Comparison of ENCODE assay signal across 8 mouse cellular contexts in the genomic region with DNA sequence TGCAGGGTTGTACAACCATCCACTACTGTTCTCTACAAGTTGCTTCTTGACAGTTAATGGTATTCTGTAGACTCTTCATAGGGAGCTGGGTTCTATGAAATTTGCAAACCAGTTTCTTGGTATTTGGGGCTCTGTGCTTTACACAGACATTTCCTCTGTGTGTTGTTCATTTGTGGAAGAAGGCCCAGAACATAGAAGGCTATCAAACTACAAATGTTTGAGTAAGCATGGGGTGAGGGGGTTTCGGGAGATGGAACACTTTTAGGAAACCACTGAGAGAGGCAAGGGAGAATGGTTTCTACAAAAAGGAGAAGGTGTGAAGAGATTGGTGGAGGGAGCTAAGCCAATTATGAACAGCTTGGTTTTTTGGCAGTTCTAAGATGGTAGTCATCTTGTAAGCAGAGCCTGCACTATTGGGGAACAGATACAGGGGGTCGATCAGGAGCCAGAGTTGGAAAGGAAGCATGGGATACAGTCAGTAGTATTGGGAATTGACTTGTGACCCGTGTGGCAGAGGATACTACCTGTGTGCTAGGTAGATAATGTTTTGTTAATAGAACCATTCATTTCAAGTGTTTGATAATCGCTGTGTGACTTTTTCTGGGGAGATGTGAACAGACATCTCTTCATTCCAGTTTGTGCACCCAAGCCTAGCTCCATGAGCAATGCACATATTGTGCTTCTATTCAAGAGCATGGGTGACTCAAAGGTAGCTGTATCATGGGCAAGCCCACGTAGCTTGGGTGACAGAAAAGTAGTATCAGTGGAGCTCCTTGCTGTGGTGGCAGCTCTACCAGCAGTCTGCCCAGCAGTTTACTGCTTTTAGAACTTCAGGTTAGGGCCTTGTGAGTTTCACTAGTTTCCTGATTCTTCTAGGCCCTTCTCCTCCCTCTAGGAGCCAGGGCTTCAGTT. TPM values are rescaled to one million over a fixed set of nuclear protein-coding genes. Genes with fewer than 3 reads are reported as not detected.
DNase-seq lines count a peak whose midpoint lies in the region; ATAC-seq and TF ChIP-seq lines count a peak whose summit lies in the region.

No protein-coding gene starts in this region.

- dilution Hi-C loops in CH12.LX (cut with MboI; ENCODE audit: extremely low pct_ligation_motif_present, extremely low pct_unique_long_range_greater_than_20kb, low sequenced_read_pairs) = no loop called here

- H3K27ac ChIP-seq in heart, embryonic 13.5 days (replicated peaks) = no peak overlapping the region
- no peak overlapping the region for H3K27ac ChIP-seq in CH12.LX (ENCODE audit: insufficient read depth, low read depth)
- no peak overlapping the region for H3K27ac ChIP-seq in embryonic facial prominence, embryonic 13.5 days
- no peak overlapping the region for H3K27ac ChIP-seq in limb, embryonic 12.5 days
- H3K27ac ChIP-seq in stomach, embryonic 14.5 days (ENCODE audit: low read length) = no peak overlapping the region

- no peak for DNase-seq in heart, postnatal 36 days
- peak; percentile 16 for DNase-seq in CH12.LX (ENCODE audit: extremely low read depth)
- DNase-seq in adrenal gland, adult 2 months = no peak
- no peak for DNase-seq in gastrocnemius, postnatal 36 days

- 48% methylated on average over 5 of the region's 5 CpGs for WGBS in heart, embryonic 13.5 days
- 58% methylated on average over 5 of the region's 5 CpGs for WGBS in embryonic facial prominence, embryonic 13.5 days
- 56% methylated on average over 5 of the region's 5 CpGs for WGBS in limb, embryonic 12.5 days
- WGBS in stomach, embryonic 14.5 days = 68% methylated on average over 5 of the region's 5 CpGs

- peaks cover 45% of the 10 kb centered on the region for H3K79me2 ChIP-seq in CH12.LX (replicated peaks; ENCODE audit: control insufficient read depth, extremely low read depth, insufficient read depth, poor library complexity, severe bottlenecking)

- peaks cover 17% of the 10 kb centered on the region for H3K4me1 ChIP-seq in heart, embryonic 13.5 days
- H3K4me1 ChIP-seq in CH12.LX (ENCODE audit: control insufficient read depth in 1 of 2, insufficient read depth in 2 of 2) = peaks cover 0 to 43% of the 10 kb centered on the region in 2 experiments; a peak in 3 of 4 replicates
- peaks cover 14% of the 10 kb centered on the region for H3K4me1 ChIP-seq in embryonic facial prominence, embryonic 13.5 days
- H3K4me1 ChIP-seq in limb, embryonic 12.5 days (replicated peaks) = peaks cover 10% of the 10 kb centered on the region
- peaks cover 11% of the 10 kb centered on the region; the same call in 1 of the 2 replicates for H3K4me1 ChIP-seq in stomach, embryonic 14.5 days (ENCODE audit: control insufficient read depth, insufficient read depth, low read length)

- ATAC-seq in heart, embryonic 13.5 days (ENCODE audit: extremely low read depth, insufficient number of reproducible peaks, low FRiP score, low TSS enrichment) = no peak
- ATAC-seq in embryonic facial prominence, embryonic 13.5 days (ENCODE audit: insufficient number of reproducible peaks, insufficient read depth, low FRiP score, low TSS enrichment, low read depth) = no peak
- ATAC-seq in limb, embryonic 12.5 days (ENCODE audit: insufficient number of reproducible peaks, insufficient read depth, low FRiP score, low TSS enrichment, low read depth) = no peak
- no peak for ATAC-seq in stomach, embryonic 14.5 days (ENCODE audit: insufficient number of reproducible peaks, insufficient read depth, low FRiP score, low read depth)

- H3K9ac ChIP-seq in heart, embryonic 13.5 days = peak overlapping the region; percentile 94
- peak overlapping the region; percentile 72 for H3K9ac ChIP-seq in CH12.LX (ENCODE audit: insufficient read depth, low read depth)
- peak overlapping the region; percentile 87 for H3K9ac ChIP-seq in embryonic facial prominence, embryonic 13.5 days
- no peak overlapping the region for H3K9ac ChIP-seq in limb, embryonic 12.5 days (replicated peaks)
- H3K9ac ChIP-seq in stomach, embryonic 14.5 days (replicated peaks; ENCODE audit: low read depth, low read length) = no peak overlapping the region

- H3K4me3 ChIP-seq in heart, embryonic 13.5 days = peak overlapping the region; percentile 60
- peak overlapping the region; percentile 68 to 87 (median 79) for H3K4me3 ChIP-seq in CH12.LX (replicated peaks in 1 of 3; ENCODE audit: low read depth in 2 of 3, low read length in 2 of 3, poor library complexity in 1 of 3)
- H3K4me3 ChIP-seq in embryonic facial prominence, embryonic 13.5 days = peak overlapping the region; percentile 82
- H3K4me3 ChIP-seq in limb, embryonic 12.5 days (replicated peaks) = peak overlapping the region; percentile 81
- H3K4me3 ChIP-seq in stomach, embryonic 14.5 days (ENCODE audit: low read depth, low read length) = peak overlapping the region; percentile 65

- no peak for TF ChIP-seq EP300 in CH12.LX (IDR thresholded peaks at IDR 0.05; ENCODE audit: low read length)

- H3K4me2 ChIP-seq in heart, embryonic 13.5 days = peak overlapping the region; percentile 83
- peak overlapping the region; percentile 93 for H3K4me2 ChIP-seq in CH12.LX (ENCODE audit: insufficient read depth, low read depth, poor library complexity, severe bottlenecking)
- H3K4me2 ChIP-seq in embryonic facial prominence, embryonic 13.5 days = peak overlapping the region; percentile 83
- peak overlapping the region; percentile 75 for H3K4me2 ChIP-seq in limb, embryonic 12.5 days
- peak overlapping the region; percentile 66 for H3K4me2 ChIP-seq in stomach, embryonic 14.5 days (replicated peaks; ENCODE audit: low read depth, low read length)

- TF ChIP-seq CTCF in CH12.LX (conservative IDR thresholded peaks at IDR 0.05 in 1 of 2, IDR thresholded peaks at IDR 0.05 in 1 of 2; ENCODE audit: low read depth in 2 of 2, low read length in 2 of 2) = no peak

- no peak for TF ChIP-seq RAD21 in CH12.LX (IDR thresholded peaks at IDR 0.05; ENCODE audit: low read depth, low read length)

- in situ Hi-C loops in CH12.LX (cut with MboI; ENCODE audit: low pct_ligation_motif_present, low pct_unique_long_range_greater_than_20kb, low sequenced_read_pairs) = no loop called here

- no peaks in the 10 kb centered on the region for H3K27me3 ChIP-seq in heart, embryonic 13.5 days (replicated peaks)
- no peaks in the 10 kb centered on the region for H3K27me3 ChIP-seq in CH12.LX (replicated peaks)
- H3K27me3 ChIP-seq in embryonic facial prominence, embryonic 13.5 days = no peaks in the 10 kb centered on the region
- H3K27me3 ChIP-seq in limb, embryonic 12.5 days = no peaks in the 10 kb centered on the region
- no peaks in the 10 kb centered on the region for H3K27me3 ChIP-seq in stomach, embryonic 14.5 days (ENCODE audit: control insufficient read depth, insufficient read depth, low read length)

- no peaks in the 10 kb centered on the region for H3K9me3 ChIP-seq in heart, embryonic 13.5 days
- no peaks in the 10 kb centered on the region for H3K9me3 ChIP-seq in CH12.LX (replicated peaks; ENCODE audit: low read length)
- no peaks in the 10 kb centered on the region for H3K9me3 ChIP-seq in embryonic facial prominence, embryonic 13.5 days
- no peaks in the 10 kb centered on the region for H3K9me3 ChIP-seq in limb, embryonic 12.5 days
- no peaks in the 10 kb centered on the region for H3K9me3 ChIP-seq in stomach, embryonic 14.5 days (ENCODE audit: control insufficient read depth, low read depth, low read length)

- no peak for TF ChIP-seq POLR2A in CH12.LX (IDR thresholded peaks at IDR 0.05; ENCODE audit: low read depth, low read length)

- peaks cover 17% of the 10 kb centered on the region for H3K36me3 ChIP-seq in heart, embryonic 13.5 days
- H3K36me3 ChIP-seq in CH12.LX (replicated peaks in 1 of 2; ENCODE audit: control insufficient read depth in 1 of 2, insufficient read depth in 1 of 2, low read length in 1 of 2) = peaks cover 0 to 30% of the 10 kb centered on the region in 2 experiments
- peaks cover 18% of the 10 kb centered on the region for H3K36me3 ChIP-seq in embryonic facial prominence, embryonic 13.5 days
- peaks cover 10% of the 10 kb centered on the region; the same call in 1 of the 2 replicates for H3K36me3 ChIP-seq in limb, embryonic 12.5 days
- H3K36me3 ChIP-seq in stomach, embryonic 14.5 days (ENCODE audit: control insufficient read depth, insufficient read depth, low read length) = 0 out of 2 replicates have a peak, but pooled peaks cover 4% of the 10 kb centered on the region

- intact Hi-C loops in heart, postnatal 36 days (cut with DNase I) = no loop called here
- intact Hi-C loops in gastrocnemius, postnatal 36 days (cut with DNase I) = loop anchor here (10.0 kb wide), 1 partner anchor 377 kb away; the partner anchor contains the start of gene Tma16

TF ChIP-seq in CH12.LX, 34 proteins besides CTCF, POLR2A, EP300 and RAD21:
- TF ChIP-seq UBTF (IDR thresholded peaks at IDR 0.05; ENCODE audit: low read depth, low read length) = no peak
- TF ChIP-seq CHD2 (IDR thresholded peaks at IDR 0.05; ENCODE audit: low read length) = no peak
- no peak for TF ChIP-seq RCOR1 (conservative IDR thresholded peaks at IDR 0.05; ENCODE audit: low read depth, low read length)
- TF ChIP-seq MXI1 (IDR thresholded peaks at IDR 0.05; ENCODE audit: low read depth, low read length) = no peak
- no peak for TF ChIP-seq E2F4 (IDR thresholded peaks at IDR 0.05; ENCODE audit: insufficient replicate concordance, low read depth, low read length)
- 0 out of 2 replicates have a peak, but pooled peaks have one; percentile 9 for TF ChIP-seq MAFK (IDR thresholded peaks at IDR 0.05; ENCODE audit: insufficient replicate concordance, low read length)
- TF ChIP-seq JUN (IDR thresholded peaks at IDR 0.05; ENCODE audit: insufficient read depth, low read depth, low read length) = no peak
- no peak for TF ChIP-seq MAZ (IDR thresholded peaks at IDR 0.05; ENCODE audit: low read depth, low read length)

RNA-seq across cellular contexts. Expression of gene Naf1, which starts 1.8 kb away (rescaled TPM):
- 1.8 and 2.4 TPM in 2 replicates for polyA plus RNA-seq in heart, embryonic 13.5 days (2015; fragmentation: Nextera tagmentation; extraction: Ambion mirVana)
- total RNA-seq in heart, postnatal 36 days (2021) = 1 to 10 TPM; 4.5 to 5.0 TPM
- 7.3 and 9.0 TPM in 2 replicates for total RNA-seq in CH12.LX (2012; rRNA removed)
- 14.2 and 14.6 TPM in 2 replicates for total RNA-seq in CH12.LX (2014; rRNA removed)
- polyA plus RNA-seq in CH12.LX (2012; ENCODE audit: insufficient read length, low read depth) = 25.4 and 30.6 TPM in 2 replicates
- 4.0 and 4.3 TPM in 2 replicates for polyA plus RNA-seq in embryonic facial prominence, embryonic 13.5 days (2015; fragmentation: Nextera tagmentation; extraction: Ambion mirVana)
- 3.5 and 3.7 TPM in 2 replicates for polyA plus RNA-seq in limb, embryonic 12.5 days (2016; fragmentation: Nextera tagmentation; extraction: Ambion mirVana)
- polyA plus RNA-seq in stomach, embryonic 14.5 days (2014; fragmentation: Nextera tagmentation; extraction: Ambion mirVana) = 5.4 and 5.6 TPM in 2 replicates
- 10 to 100 TPM; 14.4 to 15.3 TPM for total RNA-seq in adrenal gland, adult 2 months (2021)
- 14.9 and 15.8 TPM in 2 replicates for polyA plus RNA-seq in adrenal gland, adult 2 months (2012; rRNA removed)
- total RNA-seq in gastrocnemius, postnatal 36 days (2021) = 1 to 10 TPM; 2.7 to 3.6 TPM

Comparison
In these comparisons a context has a peak if more than half of its experiments do, and no peak if none do; other contexts are left out.
1. H3K9ac ChIP-seq: peak in heart, embryonic 13.5 days (single experiment), CH12.LX (single experiment) and embryonic facial prominence, embryonic 13.5 days (single experiment); none in limb, embryonic 12.5 days (single experiment) and stomach, embryonic 14.5 days (single experiment).
2. Peak in every context shown above with its lines, with median percentiles within 50 percentile points of each other: H3K4me2 ChIP-seq and H3K4me3 ChIP-seq.